Mouse (Mus musculus): ENCODE measurements around the gene Rara.

Gene Rara

GRCm38 (mm10) chr11:99010124-99010523, 82.5 kb downstream of the Rara start:
- no peak for DNase-seq (ENCODE audit: low spot score)

- DNase-seq (ENCODE audit: low spot score) = no peak
These were observed 83.1 kb downstream of the Rara start for GRCm38 (mm10) chr11:99010706-99011105.

GRCm38 (mm10) chr11:99013856-99014255, 86.2 kb downstream of the Rara start:
- DNase-seq (ENCODE audit: low spot score) = no peak

GRCm38 (mm10) chr11:99019844-99020243, 92.2 kb downstream of the Rara start:
- DNase-seq (ENCODE audit: low spot score) = no peak

GRCm38 (mm10) chr11:99022384-99022933, 94.8 kb downstream of the Rara start:
- no peak for DNase-seq (ENCODE audit: low spot score)

- DNase-seq (ENCODE audit: low spot score) = no peak
These were observed 95.5 kb downstream of the Rara start for GRCm38 (mm10) chr11:99023094-99023493.

GRCm38 (mm10) chr11:99023500-99024467, 96.2 kb downstream of the Rara start, which contains the start of gene Top2a:
Gene Top2a, minus strand, starts transcription at chr11:99024189.
- DNase-seq (ENCODE audit: low spot score) = peak; percentile 98
